Mouse (Mus musculus) liver (tissue): Measurements from ENCODE around the gene Atf5.

Experiments
- DNase-seq: peaks from one replicate; pipeline ENCODE4 v3.0.0-alpha.2; 2020; ENCODE audit warnings: mixed read lengths

Gene Atf5

GRCm38 (mm10) chr7:44849416-44850111, 33.1 kb upstream of the Atf5 start:
- peak; percentile 91 for DNase-seq

GRCm38 (mm10) chr7:44848561-44849415, 32.3 kb upstream of the Atf5 start, which contains the start of the genes Akt1s1 and Tbc1d17:
Akt1s1 (plus strand) TSS chr7:44848991.
Tbc1d17 (minus strand) TSS chr7:44849079.
- peak; percentile 97 for DNase-seq

DNA sequence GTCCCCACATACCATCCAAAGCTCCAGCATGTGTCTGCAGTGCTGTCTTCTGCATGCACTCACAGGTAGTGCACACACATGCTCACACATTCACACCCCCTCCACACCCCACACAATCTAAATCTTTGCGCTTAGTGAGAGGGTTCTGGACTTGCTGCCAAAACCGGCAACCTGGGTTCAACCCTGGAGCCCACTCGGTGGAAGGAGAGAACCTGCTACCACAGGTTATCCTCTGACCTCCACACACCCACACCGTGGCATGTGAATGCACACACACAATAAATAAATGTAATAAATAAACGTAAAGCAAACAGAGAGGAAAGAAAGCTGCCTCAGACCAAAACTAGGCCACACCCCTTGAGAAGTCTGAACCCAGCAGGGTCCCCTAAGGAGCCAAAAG, 31.3 kb upstream of the Atf5 start:
- DNase-seq, result no peak

- DNase-seq, result no peak
Measured at GRCm38 (mm10) chr7:44846804-44847203, 30.3 kb upstream of the Atf5 start.

GRCm38 (mm10) chr7:44845006-44845405, 28.5 kb upstream of the Atf5 start:
- DNase-seq, result no peak

GRCm38 (mm10) chr7:44841825-44842463, 25.5 kb upstream of the Atf5 start:
- DNase-seq, result no peak

DNA sequence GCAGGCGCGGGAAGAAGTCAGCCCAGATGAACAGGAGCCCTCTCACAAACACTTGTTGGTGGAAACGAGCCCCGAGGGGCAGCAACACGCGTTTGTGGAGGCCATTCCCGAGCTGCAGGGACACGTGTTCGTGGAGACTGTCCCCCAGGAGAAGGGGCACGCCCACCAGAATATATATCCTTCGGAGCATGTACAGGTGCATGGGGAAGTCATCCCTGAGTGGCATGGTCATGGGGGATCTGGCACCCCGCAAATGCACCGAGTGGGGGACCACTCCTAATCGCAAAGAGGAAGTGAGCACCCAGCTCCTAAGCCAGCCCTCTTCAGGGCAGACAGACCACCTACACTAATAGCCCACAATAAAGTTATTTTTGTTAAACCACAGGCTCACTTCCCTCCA, 24.0 kb upstream of the Atf5 start:
- no peak for DNase-seq

DNA sequence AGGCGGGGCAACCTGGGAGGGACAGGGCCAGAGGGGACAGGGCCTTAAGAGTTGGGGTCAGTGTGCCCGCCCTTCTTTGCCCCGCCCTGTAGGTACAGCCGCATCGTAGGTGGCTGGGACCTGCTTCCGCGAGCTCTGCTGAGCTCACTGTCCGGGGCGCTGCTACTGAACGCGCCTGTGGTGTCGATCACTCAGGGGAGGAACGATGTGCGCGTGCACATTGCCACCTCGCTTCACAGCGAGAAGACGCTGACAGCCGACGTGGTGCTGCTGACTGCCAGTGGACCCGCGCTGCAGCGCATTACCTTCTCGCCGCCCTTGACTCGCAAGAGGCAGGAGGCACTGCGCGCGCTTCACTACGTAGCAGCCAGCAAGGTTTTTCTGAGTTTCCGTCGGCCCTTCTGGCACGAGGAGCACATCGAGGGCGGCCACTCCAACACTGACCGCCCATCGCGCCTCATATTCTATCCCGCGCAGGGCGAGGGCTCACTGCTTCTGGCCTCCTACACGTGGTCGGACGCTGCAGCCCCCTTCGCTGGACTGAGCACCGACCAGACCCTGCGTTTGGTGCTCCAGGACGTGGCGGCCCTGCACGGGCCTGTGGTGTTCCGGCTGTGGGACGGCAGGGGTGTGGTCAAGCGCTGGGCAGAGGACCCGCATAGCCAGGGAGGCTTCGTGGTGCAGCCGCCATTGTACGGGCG, 23.2 kb upstream of the Atf5 start:
- DNase-seq, result peak; percentile 36

- no peak for DNase-seq
Measured at GRCm38 (mm10) chr7:44839171-44839490, 22.7 kb upstream of the Atf5 start.

DNA sequence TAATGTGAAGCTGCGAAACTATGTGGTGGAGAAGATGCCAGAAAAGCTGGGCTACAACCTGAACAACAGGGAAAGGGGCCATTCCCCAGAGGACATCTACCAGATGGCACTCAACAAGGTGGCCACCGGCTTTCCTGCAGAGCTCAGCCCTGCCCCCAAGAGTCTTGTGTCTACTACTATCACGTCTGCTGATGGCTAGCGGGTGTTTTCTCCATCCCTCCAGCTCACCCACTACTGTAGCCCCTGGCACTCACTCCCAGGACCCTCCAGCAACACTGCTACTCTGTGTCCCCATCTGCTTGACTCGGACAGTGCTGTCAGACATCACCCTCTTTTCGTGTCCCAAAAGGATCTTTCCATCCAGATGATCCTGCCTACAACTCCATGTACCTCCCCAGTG, 21.6 kb upstream of the Atf5 start:
- no peak for DNase-seq

- no peak for DNase-seq
Measured at GRCm38 (mm10) chr7:44836423-44837053, 20.1 kb upstream of the Atf5 start.

GRCm38 (mm10) chr7:44836016-44836404, 19.6 kb upstream of the Atf5 start:
- no peak for DNase-seq

GRCm38 (mm10) chr7:44835373-44836015, 19.0 kb upstream of the Atf5 start:
- DNase-seq, result no peak

- no peak for DNase-seq
Measured at GRCm38 (mm10) chr7:44832763-44833162, 16.3 kb upstream of the Atf5 start.

DNA sequence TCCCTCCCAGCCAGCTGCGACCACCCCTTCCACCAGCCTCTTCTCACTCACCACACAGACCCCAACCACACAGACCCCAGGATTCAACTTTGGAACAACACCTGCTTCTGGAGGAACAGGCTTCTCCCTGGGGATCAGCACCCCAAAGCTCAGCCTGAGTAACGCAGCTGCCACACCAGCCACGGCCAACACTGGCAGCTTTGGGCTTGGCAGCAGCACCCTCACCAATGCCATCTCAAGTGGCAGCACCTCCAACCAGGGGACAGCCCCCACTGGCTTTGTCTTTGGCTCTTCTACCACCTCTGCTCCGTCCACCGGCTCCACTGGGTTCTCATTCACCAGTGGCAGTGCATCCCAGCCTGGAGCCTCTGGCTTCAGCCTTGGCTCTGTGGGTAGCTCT, 12.2 kb upstream of the Atf5 start:
- DNase-seq, result no peak

DNA sequence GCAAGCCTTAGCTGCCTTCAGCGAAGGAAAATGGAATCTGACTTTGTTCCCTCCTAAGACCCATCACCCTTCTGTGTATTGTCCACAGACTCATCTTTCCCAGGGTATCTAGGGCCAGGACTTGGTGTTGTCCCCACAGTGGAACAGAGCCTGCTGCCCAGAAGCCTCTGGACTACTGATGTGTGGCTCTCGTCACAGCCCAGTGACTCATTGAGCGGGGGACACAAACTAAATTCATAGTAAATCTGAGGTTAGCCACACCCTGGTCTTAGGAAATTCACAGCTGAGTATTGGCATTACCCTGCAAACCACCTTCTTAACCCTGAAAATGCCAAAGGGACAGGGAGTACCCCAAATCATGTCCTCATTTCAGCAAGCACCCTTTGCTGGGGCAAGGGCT, 10.3 kb upstream of the Atf5 start:
- no peak for DNase-seq

DNA sequence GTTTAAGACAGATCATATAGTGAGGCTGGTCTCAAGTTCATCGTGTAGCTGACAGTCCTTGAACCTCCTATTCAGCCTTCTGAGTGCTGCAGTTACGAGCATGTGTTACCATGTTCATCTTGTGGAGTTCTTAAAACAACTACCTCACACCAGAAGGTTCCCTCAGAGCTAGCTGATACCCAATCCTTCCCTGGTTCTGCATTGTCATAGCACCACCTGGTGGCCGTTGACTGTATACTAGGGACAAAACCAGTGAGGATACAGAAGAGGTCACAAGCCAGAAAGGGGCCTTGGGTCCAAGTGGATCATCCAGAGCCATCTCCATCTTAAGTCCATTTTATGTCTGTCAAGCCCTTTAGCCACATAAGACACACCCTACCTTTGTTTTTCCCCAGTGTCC, 8.4 kb upstream of the Atf5 start:
- peak; percentile 82 for DNase-seq

- DNase-seq, result no peak
Measured at GRCm38 (mm10) chr7:44823409-44823808, 7.0 kb upstream of the Atf5 start.

DNA sequence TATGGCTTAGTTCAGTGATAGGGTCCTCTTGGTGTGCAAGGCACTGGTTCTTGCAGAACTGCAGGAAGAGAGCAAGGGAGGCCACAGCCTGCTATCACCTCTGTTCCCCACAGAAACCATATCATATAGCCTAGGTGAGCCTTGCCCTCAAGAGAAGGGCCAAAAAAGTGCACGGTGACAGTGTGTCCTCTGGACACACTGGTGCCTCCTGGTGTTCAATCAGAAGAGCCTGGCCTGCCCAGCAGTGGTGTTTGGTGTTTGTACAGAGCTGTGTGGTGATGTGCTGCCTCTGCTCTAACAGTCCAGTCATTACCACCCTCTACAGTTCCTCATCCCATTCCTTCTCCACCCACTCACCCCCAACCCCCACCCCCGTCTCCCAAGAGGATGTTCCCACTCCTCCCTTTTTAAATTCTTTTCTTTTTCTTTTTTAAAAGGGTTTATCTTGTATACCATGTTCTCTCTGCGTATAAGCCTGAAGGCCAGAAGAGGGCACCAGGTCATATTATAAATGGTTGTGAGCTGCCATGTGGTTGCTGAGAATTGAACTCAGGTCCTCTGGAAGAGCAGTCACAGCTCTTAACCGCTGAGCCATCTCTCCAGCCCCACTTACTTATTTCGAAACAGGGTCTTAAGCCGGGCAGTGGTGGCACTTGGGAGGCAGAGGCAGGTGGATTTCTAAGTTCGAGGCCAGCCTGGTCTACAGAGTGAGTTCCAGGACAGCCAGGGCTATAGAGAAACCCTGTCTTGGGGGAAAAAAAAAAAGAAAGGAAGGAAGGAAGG, 5.4 kb upstream of the Atf5 start:
- peak; percentile 16 for DNase-seq

- peak; percentile 2 for DNase-seq
Measured at GRCm38 (mm10) chr7:44820525-44820924, 4.1 kb upstream of the Atf5 start.

DNA sequence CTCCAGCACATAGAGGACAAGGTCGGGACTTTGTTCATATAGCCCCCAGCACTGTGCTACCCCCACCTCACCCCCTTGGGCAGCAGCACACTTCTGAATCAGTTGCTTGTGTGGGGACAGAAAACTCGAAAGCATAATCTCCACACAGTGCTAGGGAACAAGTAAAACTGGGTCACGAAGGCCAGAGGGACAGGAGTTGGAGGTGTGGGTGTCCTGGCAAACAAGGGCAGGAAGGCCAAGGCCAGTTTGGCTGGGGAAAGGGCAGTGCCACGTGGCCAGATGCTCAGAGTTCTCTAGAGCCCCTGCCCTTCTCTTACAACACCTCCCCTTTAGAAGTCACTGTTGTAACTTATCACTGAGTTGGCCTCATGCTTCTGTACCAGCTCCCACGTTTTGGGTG, 3.4 kb upstream of the Atf5 start:
- DNase-seq, result peak; percentile 32
